Mouse (Mus musculus): ENCODE data around the gene Usp6nl.

Gene Usp6nl

GRCm38 (mm10) chr2:6333570-6333969 is 11.1 kb downstream of the Usp6nl start:
- no peak for DNase-seq

GRCm38 (mm10) chr2:6334011-6334410 is 11.5 kb downstream of the Usp6nl start:
- DNase-seq: peak; percentile 31

- DNase-seq: no peak
These were observed 12.7 kb downstream of the Usp6nl start for GRCm38 (mm10) chr2:6335032-6335735.

GRCm38 (mm10) chr2:6336013-6336412 is 13.5 kb downstream of the Usp6nl start:
- DNase-seq: no peak

- DNase-seq: no peak
These were observed 14.2 kb downstream of the Usp6nl start for GRCm38 (mm10) chr2:6336649-6337048.

- DNase-seq: no peak
These were observed 15.0 kb downstream of the Usp6nl start for GRCm38 (mm10) chr2:6337436-6337835.

- DNase-seq: no peak
These were observed 15.7 kb downstream of the Usp6nl start for GRCm38 (mm10) chr2:6338031-6338629.

GRCm38 (mm10) chr2:6340439-6340838 is 18.0 kb downstream of the Usp6nl start:
- DNase-seq: no peak

GRCm38 (mm10) chr2:6341496-6341895 is 19.0 kb downstream of the Usp6nl start:
- no peak for DNase-seq

- no peak for DNase-seq
These were observed 27.0 kb downstream of the Usp6nl start for GRCm38 (mm10) chr2:6349256-6350092.

GRCm38 (mm10) chr2:6350164-6350563 is 27.7 kb downstream of the Usp6nl start:
- DNase-seq: no peak

- no peak for DNase-seq
These were observed 28.6 kb downstream of the Usp6nl start for GRCm38 (mm10) chr2:6350931-6351695.

- peak; percentile 28 for DNase-seq
These were observed 30.1 kb downstream of the Usp6nl start for GRCm38 (mm10) chr2:6352541-6352971.

- DNase-seq: no peak
These were observed 30.6 kb downstream of the Usp6nl start for GRCm38 (mm10) chr2:6353060-6353459.

GRCm38 (mm10) chr2:6357306-6357705 is 34.8 kb downstream of the Usp6nl start:
- DNase-seq: no peak

- peak; percentile 21 for DNase-seq
These were observed 37.2 kb downstream of the Usp6nl start for GRCm38 (mm10) chr2:6359645-6360044.

- no peak for DNase-seq
These were observed 40.7 kb downstream of the Usp6nl start for GRCm38 (mm10) chr2:6363126-6363525.

GRCm38 (mm10) chr2:6363922-6364321 is 41.5 kb downstream of the Usp6nl start:
- no peak for DNase-seq

GRCm38 (mm10) chr2:6366521-6366928 is 44.1 kb downstream of the Usp6nl start:
- DNase-seq: no peak

- no peak for DNase-seq
These were observed 44.5 kb downstream of the Usp6nl start for GRCm38 (mm10) chr2:6366973-6367372.

- no peak for DNase-seq
These were observed 45.0 kb downstream of the Usp6nl start for GRCm38 (mm10) chr2:6367497-6367896.

GRCm38 (mm10) chr2:6374216-6374615 is 51.7 kb downstream of the Usp6nl start:
- DNase-seq: no peak

- no peak for DNase-seq
These were observed 53.6 kb downstream of the Usp6nl start for GRCm38 (mm10) chr2:6376071-6376470.
